Mouse (Mus musculus): ENCODE results near the gene Spns3.
A peak's percentile ranks its signal among the peaks of the same experiment; 100 is the strongest.

Gene Spns3

DNA sequence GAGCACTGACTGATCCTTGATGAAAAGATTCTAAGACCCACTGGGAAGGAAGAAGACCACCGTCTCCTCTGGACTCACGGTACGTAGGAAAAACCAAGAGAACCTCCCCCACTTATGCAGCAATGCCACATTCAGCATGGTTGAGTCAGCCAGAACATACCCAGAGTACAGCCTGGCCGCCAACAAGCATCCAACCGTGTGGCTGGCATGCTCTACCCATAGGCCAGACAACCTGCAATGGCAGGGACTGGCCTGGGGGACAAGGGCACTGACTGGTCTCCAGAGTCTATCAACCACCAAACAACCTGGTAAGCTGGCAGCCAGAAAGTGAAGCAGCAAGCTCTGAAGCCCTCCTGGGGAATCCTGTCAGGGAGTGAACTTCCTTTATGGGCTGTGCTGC is 41.7 kb downstream of the Spns3 start:
- DNase-seq = no peak

DNA sequence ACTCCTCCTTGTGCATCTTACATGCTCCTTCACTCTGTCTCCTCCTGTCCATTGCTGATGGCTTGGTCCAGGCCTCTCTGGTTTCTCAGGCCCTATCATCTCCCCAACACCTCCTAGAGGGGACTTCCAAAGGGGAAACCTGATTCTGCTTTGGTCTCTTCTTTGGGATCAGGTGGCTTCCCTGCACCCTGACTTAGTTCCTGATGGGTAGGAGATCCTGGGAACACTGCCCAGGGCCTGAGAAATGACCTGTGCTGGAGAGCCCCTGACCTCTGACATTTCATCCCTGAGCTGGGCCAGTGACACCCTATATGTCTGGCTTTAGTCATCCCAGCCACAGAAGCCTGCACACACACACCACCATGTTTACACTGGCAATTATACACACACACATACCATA is 42.7 kb downstream of the Spns3 start:
- no peak for DNase-seq

GRCm38 (mm10) chr11:72504016-72504797 is 46.1 kb downstream of the Spns3 start:
- peak; percentile 82 to 90 for DNase-seq

DNA sequence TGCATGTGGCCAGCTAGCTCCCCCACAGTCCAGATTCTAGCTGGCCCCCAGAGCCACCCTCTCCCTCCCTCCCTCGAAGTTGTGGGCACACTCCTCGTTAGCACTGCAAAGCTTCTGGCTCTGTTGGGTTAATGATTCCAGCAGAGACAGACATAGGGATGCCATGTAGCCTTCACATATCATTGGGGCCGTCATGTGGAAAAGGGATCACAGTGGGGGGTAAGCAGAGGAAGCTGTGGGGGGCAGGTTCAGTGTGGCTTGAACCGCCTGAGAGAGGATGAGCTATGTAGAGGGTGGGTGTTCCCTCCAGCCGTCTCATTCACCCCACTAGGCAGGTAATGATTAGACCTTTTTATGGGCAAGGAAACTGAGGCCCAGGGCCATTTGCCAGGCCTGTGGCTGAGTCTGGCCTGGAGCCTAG is 46.8 kb downstream of the Spns3 start:
- peak; percentile 93 to 94 for DNase-seq

GRCm38 (mm10) chr11:72502236-72502635 is 48.1 kb downstream of the Spns3 start:
- peak in 1 of 2 experiments; percentile 37 for DNase-seq

DNA sequence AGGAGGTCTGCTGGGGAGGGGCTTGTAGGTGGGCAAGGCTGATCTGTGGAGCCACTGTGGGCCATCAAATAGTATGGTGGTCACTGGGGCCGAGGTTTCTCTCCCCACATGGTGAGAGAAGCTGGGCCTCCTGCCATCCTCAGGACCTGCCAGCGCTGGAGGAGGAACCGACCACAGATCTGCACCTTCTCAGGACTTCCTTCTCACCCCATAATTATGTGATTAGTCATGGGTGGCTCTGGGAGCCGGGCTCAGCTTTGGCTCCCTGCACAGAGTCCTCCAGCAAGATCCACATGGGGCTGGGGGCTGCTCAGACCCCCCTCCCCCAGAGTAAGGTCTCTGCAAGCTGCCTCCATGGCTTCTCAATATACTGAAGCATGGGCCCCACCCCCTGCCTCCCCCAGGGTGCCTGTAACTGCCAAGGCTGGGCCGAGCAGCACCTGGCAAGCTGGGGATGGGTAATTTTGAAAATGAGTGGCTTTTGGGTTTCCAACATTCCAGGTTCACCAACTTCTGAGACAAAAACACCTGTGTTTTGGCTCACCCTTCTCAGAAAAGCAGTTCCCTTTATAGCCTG is 48.8 kb downstream of the Spns3 start:
- peak in 1 of 2 experiments; percentile 45 for DNase-seq

- DNase-seq = no peak
These were observed 50.2 kb downstream of the Spns3 start for GRCm38 (mm10) chr11:72500139-72500538.

DNA sequence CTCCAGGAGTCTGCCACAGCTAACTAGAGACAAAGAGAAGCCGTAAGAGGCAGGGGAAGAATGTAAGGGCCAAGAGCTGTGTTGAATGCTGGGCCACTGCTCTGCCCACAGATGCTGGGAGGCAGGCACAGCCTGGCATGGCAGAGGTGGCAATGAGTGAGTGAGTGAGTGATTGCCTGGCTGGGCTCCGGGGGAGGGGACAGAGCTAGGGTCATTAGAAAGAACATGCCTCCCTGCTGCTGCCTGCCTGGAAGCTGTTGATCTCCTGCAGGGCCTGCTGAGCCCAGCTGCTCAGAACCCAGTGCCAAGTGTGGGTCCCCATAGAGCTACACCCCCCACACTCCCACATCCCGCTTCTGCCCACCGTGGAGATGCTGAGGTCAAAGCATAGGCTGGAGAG is 52.9 kb downstream of the Spns3 start:
- DNase-seq = no peak

DNA sequence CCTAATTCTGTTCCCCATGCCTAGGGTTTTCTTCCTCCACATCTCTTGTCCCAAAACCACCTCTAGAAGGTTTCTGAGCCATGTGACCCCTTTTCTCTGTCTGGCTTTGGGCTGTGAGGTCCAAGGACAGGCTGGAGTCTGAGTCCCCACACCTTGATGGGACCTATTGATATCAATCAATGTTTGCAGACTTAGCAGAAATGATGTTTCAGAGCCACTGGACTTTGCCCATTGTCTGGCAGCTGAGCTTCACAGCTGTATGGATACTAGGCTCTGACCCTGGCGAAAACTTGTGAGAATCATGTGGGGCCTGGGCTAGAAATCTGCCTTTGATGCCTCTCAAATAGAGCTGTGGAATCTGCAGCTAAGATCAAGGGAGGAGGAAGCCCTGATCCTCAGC is 53.5 kb downstream of the Spns3 start:
- no peak for DNase-seq

DNA sequence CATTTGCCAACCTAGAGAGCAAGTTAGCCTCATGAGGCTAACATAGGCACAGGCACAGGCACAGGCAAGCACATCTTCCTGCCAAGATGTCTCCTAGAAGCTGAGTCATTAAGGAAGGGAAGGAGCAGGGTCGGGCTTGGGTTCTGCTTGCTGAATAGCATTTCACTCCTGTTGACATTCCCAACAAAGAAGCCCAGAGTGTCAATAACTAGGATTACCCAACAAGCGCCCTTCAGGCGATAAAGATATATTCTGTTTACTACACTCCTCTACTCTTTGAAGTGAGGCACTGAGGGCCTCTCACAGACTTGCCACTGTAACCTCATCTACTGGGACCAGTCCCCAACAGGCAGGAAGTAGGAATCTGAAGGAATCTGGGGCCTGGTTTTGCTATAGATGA is 54.2 kb downstream of the Spns3 start:
- DNase-seq = no peak

- DNase-seq = no peak
These were observed 56.0 kb downstream of the Spns3 start for GRCm38 (mm10) chr11:72494046-72494988.

- no peak for DNase-seq
These were observed 59.0 kb downstream of the Spns3 start for GRCm38 (mm10) chr11:72491130-72491960.

GRCm38 (mm10) chr11:72489881-72490301 is 60.4 kb downstream of the Spns3 start, which contains the start of gene Spns2:
Spns2 (minus strand) TSS chr11:72489904.
- peak; percentile 94 for DNase-seq

DNA sequence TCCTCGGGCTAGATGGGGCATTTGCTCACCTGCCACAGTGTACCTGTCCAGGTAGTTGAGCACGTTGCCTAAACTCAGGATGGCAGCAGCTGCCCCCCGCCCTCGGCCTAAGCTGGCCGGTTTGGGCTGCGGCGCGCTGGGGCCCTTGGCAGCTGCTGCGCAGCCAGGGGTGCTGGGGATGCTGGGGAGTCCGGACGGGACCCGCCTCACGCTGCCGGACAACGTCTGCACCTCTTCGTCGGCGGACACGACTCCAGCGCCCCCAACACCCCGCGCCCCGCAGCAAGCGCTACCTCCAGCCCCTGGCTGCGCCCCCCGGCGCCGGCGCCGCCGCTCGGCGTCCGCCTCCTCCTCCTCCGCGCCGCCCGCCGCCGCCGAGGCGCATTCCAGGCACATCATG is 60.9 kb downstream of the Spns3 start:
- DNase-seq = no peak

- no peak for DNase-seq
These were observed 61.5 kb downstream of the Spns3 start for GRCm38 (mm10) chr11:72488753-72489271.

DNA sequence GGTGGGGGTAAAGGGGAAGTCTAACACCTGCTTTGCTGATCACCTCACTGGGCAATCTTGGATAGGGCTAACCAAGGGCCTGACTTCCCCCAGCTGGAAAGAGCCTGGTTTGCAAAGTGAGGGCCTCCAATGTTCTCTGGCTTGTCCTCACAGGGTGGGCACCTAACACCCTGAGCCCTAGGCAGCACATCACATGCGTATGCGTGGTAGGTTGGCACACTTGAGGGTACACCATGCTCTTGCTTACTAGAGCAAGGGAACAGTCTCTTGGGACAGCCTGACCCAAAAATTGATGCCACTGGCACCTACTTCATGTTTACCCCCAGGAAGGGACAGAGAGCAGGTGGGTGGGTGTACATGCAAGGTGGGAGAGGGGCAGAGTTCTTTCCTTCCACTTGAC is 62.6 kb downstream of the Spns3 start:
- DNase-seq = no peak

- DNase-seq = no peak
These were observed 63.1 kb downstream of the Spns3 start for GRCm38 (mm10) chr11:72487171-72487570.

GRCm38 (mm10) chr11:72485960-72486359 is 64.3 kb downstream of the Spns3 start:
- DNase-seq = no peak

DNA sequence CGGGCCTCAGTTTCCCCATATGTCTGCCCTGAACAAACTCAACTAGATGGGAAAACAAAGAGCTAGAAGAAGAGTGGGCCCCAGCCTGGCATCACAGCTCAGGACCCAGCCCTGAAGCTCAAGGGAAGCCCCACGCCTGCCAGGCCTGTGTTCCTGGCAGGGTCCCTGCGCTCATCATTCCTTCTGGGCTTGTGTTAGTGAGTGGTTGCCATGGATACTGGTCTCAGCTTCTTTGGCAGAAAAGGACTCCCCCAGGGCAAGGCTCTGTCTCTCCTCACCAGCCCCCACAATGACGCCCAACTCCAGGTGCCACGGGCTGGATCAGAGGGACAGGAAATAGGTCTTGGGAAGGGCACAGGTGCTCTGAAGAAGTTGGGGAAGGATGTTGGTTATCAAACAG is 65.1 kb downstream of the Spns3 start:
- DNase-seq = no peak

DNA sequence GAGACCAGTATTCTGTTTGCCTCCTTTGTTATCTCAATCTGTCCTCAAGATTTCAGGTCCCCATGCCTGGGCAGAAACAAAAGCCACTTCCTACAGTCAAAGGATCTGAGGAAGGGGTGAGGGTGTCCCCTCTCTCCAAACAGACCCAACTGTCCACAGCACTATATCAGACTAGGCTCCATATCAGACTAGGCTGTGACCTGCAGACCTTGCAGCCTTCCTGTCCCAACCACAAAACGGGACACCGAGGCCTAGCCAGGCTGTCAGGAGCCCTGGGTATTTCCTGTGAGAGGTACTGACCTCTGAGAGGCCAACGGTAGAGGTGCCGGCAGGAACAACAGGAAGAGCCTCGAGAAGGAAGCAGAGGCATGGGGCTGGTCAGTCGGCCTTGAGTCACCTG is 65.8 kb downstream of the Spns3 start:
- no peak for DNase-seq

DNA sequence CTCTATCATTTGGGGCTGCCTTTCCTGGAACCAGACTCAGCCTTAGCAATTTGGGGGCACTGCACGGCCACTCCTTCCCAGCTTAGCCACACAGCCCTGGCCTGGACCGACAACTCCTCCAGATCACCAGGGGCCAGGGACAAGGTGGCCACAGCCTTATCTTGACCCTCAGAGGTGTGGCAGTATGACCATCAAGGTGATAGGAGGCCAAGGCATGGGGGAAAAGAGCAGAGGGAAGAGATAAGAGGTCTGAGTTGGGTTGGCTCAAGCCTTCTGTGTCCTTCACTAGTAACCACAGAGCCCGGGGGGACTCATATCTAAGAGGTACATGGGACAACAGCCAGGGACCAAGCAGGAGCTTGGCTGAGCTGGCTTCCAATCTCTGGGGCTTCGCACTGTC is 68.4 kb downstream of the Spns3 start:
- DNase-seq = no peak

- DNase-seq = no peak
These were observed 69.0 kb downstream of the Spns3 start for GRCm38 (mm10) chr11:72481313-72481712.

Data from kidney, adult 8-10 months (tissue).